Mouse (Mus musculus) limb, embryonic 14.5 days (tissue): ENCODE results near the gene Cacul1. TPM values are rescaled to one million over a fixed set of nuclear protein-coding genes. Genes with fewer than 3 reads are reported as not detected.

Source experiments
- ATAC-seq: fragments of 200-750 bp; cut with Nextera tagmentation; 2 replicates; pipeline ENCODE4 v1.8.0; 2017; ENCODE audit warnings: low read depth, moderate number of reproducible peaks, moderate TSS enrichment; ENCODE audit not compliant: low FRiP score
- DNase-seq: peaks from one replicate; pipeline ENCODE4 v3.0.0-alpha.2; 2015; ENCODE audit warnings: low spot score
- H3K27ac ChIP-seq: fragments of 300-500 bp; sonication (generic); replicated peaks from 2 replicates; pipeline ENCODE4 v1.5.1; 2014; ENCODE audit warnings: low read depth, mild to moderate bottlenecking, low read length, moderate library complexity, mixed read lengths
- H3K27me3 ChIP-seq: fragments of 300-500 bp; sonication (generic); 2 replicates; pipeline ENCODE4 v1.6.1; 2014; ENCODE audit warnings: low read length, mixed read lengths; ENCODE audit not compliant: control insufficient read depth, insufficient read depth
- H3K36me3 ChIP-seq: fragments of 300-500 bp; sonication (generic); 2 replicates; pipeline ENCODE4 v1.6.1; 2014; ENCODE audit warnings: mild to moderate bottlenecking, low read length, moderate library complexity, mixed read lengths; ENCODE audit not compliant: control insufficient read depth, insufficient read depth
- H3K4me1 ChIP-seq: fragments of 300-500 bp; sonication (generic); 2 replicates; pipeline ENCODE4 v1.6.1; 2014; ENCODE audit warnings: antibody characterized with exemption, low read length, mixed read lengths; ENCODE audit not compliant: control insufficient read depth, insufficient read depth
- H3K4me2 ChIP-seq: fragments of 300-500 bp; sonication (generic); replicated peaks from 2 replicates; pipeline ENCODE4 v1.6.1; 2014; ENCODE audit warnings: low read depth, mild to moderate bottlenecking, low read length, moderate library complexity; ENCODE audit not compliant: severe bottlenecking
- H3K4me3 ChIP-seq: fragments of 300-500 bp; sonication (generic); replicated peaks from 2 replicates; pipeline ENCODE4 v1.5.1; 2014; ENCODE audit warnings: low read length
- H3K9ac ChIP-seq: fragments of 300-500 bp; sonication (generic); 2 replicates; pipeline ENCODE4 v1.6.1; 2014; ENCODE audit warnings: mild to moderate bottlenecking, low read depth, low read length, moderate library complexity; ENCODE audit not compliant: severe bottlenecking
- H3K9me3 ChIP-seq: fragments of 300-500 bp; sonication (generic); 2 replicates; pipeline ENCODE4 v1.6.1; 2016; ENCODE audit warnings: low read length; ENCODE audit not compliant: control insufficient read depth
- POLR2A ChIP-seq: fragments of 200-500 bp; IDR thresholded peaks from 2 replicates; pipeline ENCODE4 v1.8.0; 2012; ENCODE audit warnings: inconsistent platforms, mild to moderate bottlenecking, moderate library complexity, borderline replicate concordance; ENCODE audit not compliant: insufficient read depth, insufficient read length; ENCODE audit errors: extremely low read depth
- WGBS: fragments of 180-500 bp; shearing (Covaris S2); extraction: QIAGEN DNeasy Blood & Tissue Kit; methylation state at CpG from one replicate; pipeline ENCODE4 v1.1.7; 2014; 5-methylcytosine and 5-hydroxymethylcytosine counted together
- polyA plus RNA-seq, 2 experiments: library from polyadenylated mRNA; depleted of rRNA in 1 of 2; stranded (reverse) in 1 of 2; unstranded in 1 of 2; fragments of >200 nt; fragmentation: Nextera tagmentation in 1 of 2; extraction: Ambion mirVana in 1 of 2; gene quantifications; 2 replicates each; pipeline versions ENCODE4 v1.2.1 to v1.2.3; 2012 to 2014

Gene Cacul1
- polyA plus RNA-seq, 2 experiments, result 16.8 to 23.3 TPM

GRCm38 (mm10) chr19:60554866-60555438 is 25.9 kb downstream of the Cacul1 start:
- Histone ChIP-seq H3K9ac (no peak overlapping the region), H3K4me2 (no peak overlapping the region), H3K9me3 (no peaks in the 10 kb centered on the region), H3K4me1 (no peaks in the 10 kb centered on the region), H3K27ac (no peak overlapping the region), H3K4me3 (no peak overlapping the region), H3K36me3 (peaks cover 27% of the 10 kb centered on the region), H3K27me3 (no peaks in the 10 kb centered on the region)
- DNase-seq (no peak), ATAC-seq (no peak)
- TF ChIP-seq POLR2A, result no peak
- 74% methylated on average over 4 of the region's 4 CpGs for WGBS

- Histone ChIP-seq H3K9ac (no peak overlapping the region), H3K27ac (no peak overlapping the region), H3K4me3 (no peak overlapping the region), H3K27me3 (no peaks in the 10 kb centered on the region), H3K36me3 (peaks cover 21% of the 10 kb centered on the region), H3K4me1 (no peaks in the 10 kb centered on the region), H3K9me3 (no peaks in the 10 kb centered on the region), H3K4me2 (no peak overlapping the region)
- DNase-seq, result peak; percentile 64
- no peak for TF ChIP-seq POLR2A
- no peak for ATAC-seq
Observed at GRCm38 (mm10) chr19:60553501-60553900, 27.3 kb downstream of the Cacul1 start.

GRCm38 (mm10) chr19:60543302-60543701 is 37.5 kb downstream of the Cacul1 start:
- no peak for DNase-seq
- no peak for ATAC-seq
- Histone ChIP-seq H3K4me1 (no peaks in the 10 kb centered on the region), H3K4me2 (no peak overlapping the region), H3K9ac (no peak overlapping the region), H3K36me3 (peaks cover 34% of the 10 kb centered on the region), H3K27me3 (no peaks in the 10 kb centered on the region), H3K27ac (no peak overlapping the region), H3K9me3 (no peaks in the 10 kb centered on the region), H3K4me3 (no peak overlapping the region)
- 91% methylated on average over 2 of the region's 2 CpGs for WGBS
- no peak for TF ChIP-seq POLR2A

GRCm38 (mm10) chr19:60531897-60532296 is 48.9 kb downstream of the Cacul1 start:
- no peak for DNase-seq
- no peaks in the 10 kb centered on the region for H3K9me3 ChIP-seq
- no peak overlapping the region for H3K4me2 ChIP-seq
- no peak overlapping the region for H3K9ac ChIP-seq
- WGBS, result 98% methylated on average over 2 of the region's 2 CpGs
- H3K27me3 ChIP-seq, result no peaks in the 10 kb centered on the region
- no peak for TF ChIP-seq POLR2A
- no peak for ATAC-seq
- peaks cover 43% of the 10 kb centered on the region for H3K36me3 ChIP-seq
- H3K4me1 ChIP-seq, result no peaks in the 10 kb centered on the region
- no peak overlapping the region for H3K27ac ChIP-seq
- no peak overlapping the region for H3K4me3 ChIP-seq

GRCm38 (mm10) chr19:60530171-60530570 is 50.7 kb downstream of the Cacul1 start:
- WGBS, result 98% methylated on average over 1 of the region's 1 CpGs
- no peak overlapping the region for H3K4me3 ChIP-seq
- H3K4me1 ChIP-seq, result no peaks in the 10 kb centered on the region
- H3K4me2 ChIP-seq, result no peak overlapping the region
- H3K36me3 ChIP-seq, result peaks cover 46% of the 10 kb centered on the region
- ATAC-seq (no peak), DNase-seq (no peak)
- no peak overlapping the region for H3K27ac ChIP-seq
- H3K9me3 ChIP-seq, result no peaks in the 10 kb centered on the region
- H3K9ac ChIP-seq, result no peak overlapping the region
- TF ChIP-seq POLR2A, result no peak
- H3K27me3 ChIP-seq, result no peaks in the 10 kb centered on the region

- no peaks in the 10 kb centered on the region for H3K27me3 ChIP-seq
- H3K27ac ChIP-seq, result no peak overlapping the region
- WGBS, result 89% methylated on average over 1 of the region's 1 CpGs
- DNase-seq (no peak), ATAC-seq (no peak)
- no peak overlapping the region for H3K4me3 ChIP-seq
- H3K36me3 ChIP-seq, result peaks cover 48% of the 10 kb centered on the region
- H3K9me3 ChIP-seq, result no peaks in the 10 kb centered on the region
- H3K9ac ChIP-seq, result no peak overlapping the region
- no peak for TF ChIP-seq POLR2A
- no peak overlapping the region for H3K4me2 ChIP-seq
- H3K4me1 ChIP-seq, result no peaks in the 10 kb centered on the region
Observed at GRCm38 (mm10) chr19:60529302-60529701, 51.5 kb downstream of the Cacul1 start.
